Mouse (Mus musculus) hindbrain, embryonic 14.5 days (tissue): Measurements from ENCODE around the gene Gm49358. TPM values are rescaled to one million over a fixed set of nuclear protein-coding genes. Genes with fewer than 3 reads are reported as not detected.

Source experiments
- ATAC-seq: fragments of 200-750 bp; cut with Nextera tagmentation; 2 replicates; pipeline ENCODE4 v1.8.0; 2017; ENCODE audit warnings: moderate number of reproducible peaks, mild to moderate bottlenecking, moderate TSS enrichment, moderate library complexity; ENCODE audit not compliant: low FRiP score
- DNase-seq: peaks from one replicate; pipeline ENCODE4 v3.0.0-alpha.2; 2015; ENCODE audit warnings: low spot score
- H3K27ac ChIP-seq: fragments of 300-500 bp; sonication (generic); 2 replicates; pipeline ENCODE4 v1.5.1; 2014; ENCODE audit warnings: mild to moderate bottlenecking, moderate library complexity
- H3K27me3 ChIP-seq: fragments of 300-500 bp; sonication (generic); 2 replicates; pipeline ENCODE4 v1.6.1; 2014; ENCODE audit warnings: mild to moderate bottlenecking, low read length, mixed read lengths; ENCODE audit not compliant: control insufficient read depth, insufficient read depth
- H3K36me3 ChIP-seq: fragments of 300-500 bp; sonication (generic); replicated peaks from 2 replicates; pipeline ENCODE4 v1.6.1; 2014; ENCODE audit not compliant: control insufficient read depth, insufficient read depth
- H3K4me1 ChIP-seq: fragments of 300-500 bp; sonication (generic); replicated peaks from 2 replicates; pipeline ENCODE4 v1.6.1; 2014; ENCODE audit warnings: antibody characterized with exemption, low read length, mixed read lengths; ENCODE audit not compliant: control insufficient read depth, insufficient read depth
- H3K4me2 ChIP-seq: fragments of 300-500 bp; sonication (generic); replicated peaks from 2 replicates; pipeline ENCODE4 v1.6.1; 2014; ENCODE audit warnings: mild to moderate bottlenecking, moderate library complexity
- H3K4me3 ChIP-seq: fragments of 300-500 bp; sonication (generic); replicated peaks from 2 replicates; pipeline ENCODE4 v1.5.1; 2014; ENCODE audit warnings: mild to moderate bottlenecking, low read length
- H3K9ac ChIP-seq: fragments of 300-500 bp; sonication (generic); 2 replicates; pipeline ENCODE4 v1.6.1; 2014
- H3K9me3 ChIP-seq: fragments of 300-500 bp; sonication (generic); 2 replicates; pipeline ENCODE4 v1.6.1; 2016; ENCODE audit warnings: low read length; ENCODE audit not compliant: control insufficient read depth
- WGBS: fragments of 180-500 bp; shearing (Covaris S2); extraction: QIAGEN DNeasy Blood & Tissue Kit; methylation state at CpG from one replicate; pipeline ENCODE4 v1.1.7; 2014; 5-methylcytosine and 5-hydroxymethylcytosine counted together
- polyA plus RNA-seq: library from polyadenylated mRNA; unstranded; fragments of >200 nt; fragmentation: Nextera tagmentation; extraction: Ambion mirVana; gene quantifications from 2 replicates; pipeline ENCODE4 v1.2.1, GENCODE M21; 2014

The Gm49358 gene
- polyA plus RNA-seq, 1 experiment from 2014 or later = 0.80 TPM

DNA sequence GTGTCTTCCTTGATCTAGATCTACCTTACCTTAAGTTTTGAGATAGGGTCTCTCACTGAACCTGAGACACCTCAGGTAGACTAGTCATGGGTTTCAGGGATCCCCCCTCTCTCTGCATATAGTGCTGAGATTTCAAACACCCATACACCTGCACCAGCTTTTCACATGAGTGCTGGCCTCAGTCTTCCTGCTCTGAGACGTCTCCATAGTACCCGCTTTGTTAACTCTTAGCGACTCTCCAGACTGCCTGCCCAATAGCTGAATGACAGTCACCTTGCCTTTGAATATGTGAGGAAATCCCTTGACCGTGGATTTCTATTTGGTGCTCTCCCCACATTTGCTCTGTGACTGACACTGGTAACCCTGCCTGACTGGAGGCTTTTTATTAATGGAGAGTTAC, 30.4 kb downstream of the Gm49358 start:
- Histone ChIP-seq H3K36me3 (no peaks in the 10 kb centered on the region), H3K4me2 (no peak overlapping the region), H3K9me3 (no peaks in the 10 kb centered on the region), H3K27me3 (no peaks in the 10 kb centered on the region), H3K4me3 (no peak overlapping the region), H3K9ac (no peak overlapping the region), H3K27ac (no peak overlapping the region), H3K4me1 (no peaks in the 10 kb centered on the region)
- no peak for ATAC-seq
- 91% methylated on average over 4 of the region's 4 CpGs for WGBS
- peak; percentile 12 for DNase-seq

GRCm38 (mm10) chr10:86794794-86795535, 31.2 kb downstream of the Gm49358 start:
- Histone ChIP-seq H3K9me3 (no peaks in the 10 kb centered on the region), H3K9ac (no peak overlapping the region), H3K4me2 (no peak overlapping the region), H3K4me3 (no peak overlapping the region), H3K27me3 (no peaks in the 10 kb centered on the region), H3K4me1 (no peaks in the 10 kb centered on the region), H3K36me3 (no peaks in the 10 kb centered on the region), H3K27ac (no peak overlapping the region)
- 87% methylated on average over 9 of the region's 9 CpGs for WGBS
- DNase-seq = no peak
- no peak for ATAC-seq

DNA sequence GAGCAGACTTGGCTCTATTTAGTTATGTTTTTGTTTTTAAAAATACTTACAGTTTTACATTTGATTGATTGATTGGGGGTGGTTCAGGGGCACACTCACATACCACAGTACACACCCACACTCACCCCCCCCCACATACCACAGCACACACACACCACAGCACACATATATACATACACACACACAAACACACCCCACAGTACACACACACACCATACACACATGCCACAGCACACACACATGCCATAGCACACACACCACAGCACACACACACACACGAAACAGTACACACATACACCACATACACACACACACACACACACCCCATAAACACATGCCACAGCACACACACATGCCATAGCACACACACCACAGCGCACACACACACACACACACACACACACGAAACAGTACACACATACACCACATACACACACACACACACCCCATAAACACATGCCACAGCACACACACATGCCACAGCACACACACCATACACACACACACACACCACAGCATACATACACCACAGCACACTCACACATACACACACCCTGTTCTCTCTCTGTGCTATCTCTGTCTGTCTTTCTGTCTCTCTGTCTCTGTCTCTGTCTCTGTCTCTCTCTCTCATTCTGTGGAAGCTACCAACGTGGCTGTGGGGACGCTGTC, 32.4 kb downstream of the Gm49358 start:
- Histone ChIP-seq H3K4me2 (no peak overlapping the region), H3K9ac (no peak overlapping the region), H3K4me3 (no peak overlapping the region), H3K9me3 (no peaks in the 10 kb centered on the region), H3K27me3 (no peaks in the 10 kb centered on the region), H3K4me1 (no peaks in the 10 kb centered on the region), H3K27ac (no peak overlapping the region), H3K36me3 (no peaks in the 10 kb centered on the region)
- ATAC-seq = peak; percentile 40; the same call in 1 of the 2 replicates
- WGBS = 97% methylated on average over 5 of the region's 5 CpGs
- no peak for DNase-seq

DNA sequence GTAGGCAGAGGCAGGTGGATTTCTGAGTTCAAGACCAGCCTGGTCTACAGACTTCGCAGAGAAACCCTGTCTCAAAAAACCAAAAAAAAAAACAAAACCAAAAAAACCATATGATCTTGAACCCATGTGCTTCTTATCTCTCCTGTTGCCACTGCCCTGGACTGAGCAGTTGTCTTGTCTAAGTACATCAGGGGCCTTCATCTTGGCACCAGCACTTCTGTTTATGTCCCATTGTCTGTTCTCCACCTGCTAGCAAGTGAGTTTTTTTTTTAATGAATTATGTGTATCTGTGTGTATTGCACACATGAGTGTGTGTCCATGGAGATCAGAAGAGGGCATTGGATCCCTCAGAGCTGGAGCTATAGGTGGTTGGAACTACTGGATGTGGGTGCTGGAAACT, 43.6 kb downstream of the Gm49358 start:
- Histone ChIP-seq H3K4me1 (no peaks in the 10 kb centered on the region), H3K4me3 (no peak overlapping the region), H3K27ac (no peak overlapping the region), H3K9ac (no peak overlapping the region), H3K4me2 (no peak overlapping the region), H3K9me3 (no peaks in the 10 kb centered on the region), H3K36me3 (0 out of 2 replicates have a peak, but pooled peaks cover 3% of the 10 kb centered on the region), H3K27me3 (no peaks in the 10 kb centered on the region)
- no peak for ATAC-seq
- no peak for DNase-seq
- WGBS = 100% methylated on average over 1 of the region's 1 CpGs

DNA sequence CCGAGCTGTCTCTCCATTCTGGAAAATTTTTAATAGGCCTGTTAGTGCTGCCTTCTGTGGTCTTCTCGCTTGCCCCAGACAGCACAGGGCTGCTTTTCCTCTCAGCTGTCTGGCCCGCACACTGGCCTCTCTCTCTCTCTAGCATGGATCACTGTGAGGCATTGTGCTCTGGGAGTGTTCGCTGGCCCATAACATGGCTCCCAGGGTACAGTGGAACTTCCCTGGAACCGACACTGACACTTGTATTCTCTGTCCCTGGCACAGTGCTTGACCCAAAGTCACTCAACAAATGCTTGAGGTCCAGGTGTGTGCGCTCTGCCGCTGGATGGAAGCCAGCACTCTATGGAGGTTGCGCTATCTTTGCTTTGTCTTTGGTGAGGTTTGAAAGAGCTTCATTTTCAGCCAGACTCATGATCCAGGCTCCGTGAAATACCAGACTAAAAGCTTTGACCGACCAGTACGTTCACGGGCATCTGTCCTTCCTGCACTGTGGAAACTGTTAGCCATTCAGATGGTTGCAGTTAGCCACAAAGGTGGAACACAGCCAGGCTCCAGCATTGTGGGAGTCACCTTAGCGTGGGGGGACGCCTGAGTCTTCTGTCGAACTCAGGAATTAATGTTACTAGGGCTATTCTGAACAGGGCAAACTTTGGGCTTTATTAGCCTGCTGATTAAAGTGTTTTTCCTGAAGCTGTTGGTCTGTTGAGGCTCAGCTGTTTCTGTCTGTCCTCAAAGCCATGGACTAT, 44.4 kb downstream of the Gm49358 start:
- Histone ChIP-seq H3K4me3 (no peak overlapping the region), H3K4me1 (no peaks in the 10 kb centered on the region), H3K27me3 (no peaks in the 10 kb centered on the region), H3K9me3 (no peaks in the 10 kb centered on the region), H3K9ac (no peak overlapping the region), H3K36me3 (0 out of 2 replicates have a peak, but pooled peaks cover 3% of the 10 kb centered on the region), H3K27ac (no peak overlapping the region), H3K4me2 (no peak overlapping the region)
- DNase-seq (no peak), ATAC-seq (no peak)
- WGBS = 64% methylated on average over 15 of the region's 15 CpGs

DNA sequence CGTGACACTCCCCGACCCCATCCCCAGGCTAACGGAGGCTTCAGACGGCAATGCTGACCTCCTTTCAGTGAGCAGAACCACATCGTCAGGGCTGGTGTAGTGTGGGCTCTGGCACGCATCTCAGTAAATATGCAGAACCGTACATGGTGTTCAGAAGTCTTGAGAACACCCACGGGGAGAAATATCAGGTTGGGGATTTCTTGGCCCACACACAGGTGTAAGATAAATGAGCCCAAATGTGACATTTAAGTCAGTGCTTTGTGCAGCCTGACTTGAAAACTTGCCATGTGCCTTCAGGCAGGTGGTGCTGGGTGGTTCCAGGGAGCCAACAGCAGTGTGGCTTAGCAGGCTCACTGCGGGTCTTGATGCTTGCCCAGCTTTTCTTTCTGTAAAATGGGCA, 46.2 kb downstream of the Gm49358 start:
- Histone ChIP-seq H3K4me2 (no peak overlapping the region), H3K4me1 (no peaks in the 10 kb centered on the region), H3K9ac (no peak overlapping the region), H3K4me3 (no peak overlapping the region), H3K27me3 (no peaks in the 10 kb centered on the region), H3K27ac (no peak overlapping the region), H3K36me3 (0 out of 2 replicates have a peak, but pooled peaks cover 3% of the 10 kb centered on the region), H3K9me3 (no peaks in the 10 kb centered on the region)
- 82% methylated on average over 9 of the region's 9 CpGs for WGBS
- DNase-seq (no peak), ATAC-seq (no peak)

GRCm38 (mm10) chr10:86810612-86811011, 46.8 kb downstream of the Gm49358 start:
- no peak overlapping the region for H3K9ac ChIP-seq
- DNase-seq = no peak
- H3K36me3 ChIP-seq = peaks cover 7% of the 10 kb centered on the region; the same call in 1 of the 2 replicates
- WGBS = 92% methylated on average over 5 of the region's 5 CpGs
- H3K4me2 ChIP-seq = no peak overlapping the region
- no peak overlapping the region for H3K27ac ChIP-seq
- no peak overlapping the region for H3K4me3 ChIP-seq
- no peak for ATAC-seq
- H3K27me3 ChIP-seq = no peaks in the 10 kb centered on the region
- H3K9me3 ChIP-seq = no peaks in the 10 kb centered on the region
- no peaks in the 10 kb centered on the region for H3K4me1 ChIP-seq

DNA sequence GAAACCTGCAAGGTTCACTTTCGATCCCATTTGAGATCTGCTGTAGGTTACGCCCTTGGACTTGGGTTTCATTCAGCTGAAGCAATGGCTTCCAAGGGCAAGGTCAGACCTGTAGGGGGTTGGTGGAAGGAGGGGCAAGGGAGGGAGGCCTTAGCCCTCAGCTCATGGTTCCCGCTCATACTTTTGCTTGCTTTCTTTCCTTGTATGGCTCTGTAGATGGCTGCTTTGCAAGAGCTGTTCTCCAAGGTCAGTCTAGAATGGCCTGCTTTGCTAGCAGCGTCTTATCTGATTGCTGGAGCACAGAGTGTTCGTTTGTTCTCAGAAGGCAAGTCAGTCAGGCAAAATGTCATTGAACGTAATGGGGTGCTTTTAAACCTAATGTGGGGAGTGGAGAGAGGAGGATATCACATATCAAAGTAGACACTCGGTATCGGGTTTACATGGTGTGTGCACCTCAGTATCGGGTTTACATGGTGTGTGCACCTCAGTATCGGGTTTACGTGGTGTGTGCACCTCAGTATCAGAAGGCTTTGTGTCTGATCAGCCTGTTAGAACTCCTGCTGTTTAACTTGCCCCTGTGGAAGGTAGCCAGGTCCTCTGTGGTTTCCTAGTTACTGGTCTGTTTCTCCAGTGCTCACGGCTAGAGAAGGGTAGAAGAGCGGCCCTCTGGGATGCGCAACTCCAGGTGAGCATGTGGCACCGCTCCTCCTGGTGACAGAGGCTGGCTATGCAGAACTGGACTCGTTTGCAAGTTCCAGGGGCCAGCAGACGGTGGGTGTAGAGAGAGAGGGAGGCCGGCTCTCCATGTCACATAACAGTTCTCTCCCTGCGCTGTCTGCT, 50.7 kb downstream of the Gm49358 start:
- Histone ChIP-seq H3K9ac (no peak overlapping the region), H3K4me3 (no peak overlapping the region), H3K27me3 (no peaks in the 10 kb centered on the region), H3K36me3 (peaks cover 5% of the 10 kb centered on the region; the same call in 1 of the 2 replicates), H3K4me1 (peaks cover 2% of the 10 kb centered on the region), H3K9me3 (no peaks in the 10 kb centered on the region), H3K27ac (no peak overlapping the region), H3K4me2 (no peak overlapping the region)
- DNase-seq (no peak), ATAC-seq (no peak)
- WGBS = 84% methylated on average over 19 of the region's 19 CpGs
